Mouse (Mus musculus) hindbrain, embryonic 15.5 days (tissue): ENCODE data around the gene Selenon. TPM values are rescaled to one million over a fixed set of nuclear protein-coding genes. Genes with fewer than 3 reads are reported as not detected.

Source experiments
- ATAC-seq: fragments of 200-750 bp; cut with Nextera tagmentation; 2 replicates; pipeline ENCODE4 v1.8.0; 2017; ENCODE audit warnings: low read depth, moderate number of reproducible peaks, moderate TSS enrichment; ENCODE audit not compliant: low FRiP score
- H3K27ac ChIP-seq: fragments of 300-500 bp; sonication (generic); replicated peaks from 2 replicates; pipeline ENCODE4 v1.5.1; 2015; ENCODE audit warnings: mild to moderate bottlenecking, inconsistent platforms
- H3K27me3 ChIP-seq: fragments of 300-500 bp; sonication (generic); 2 replicates; pipeline ENCODE4 v1.6.1; 2015; ENCODE audit warnings: control low read depth, inconsistent platforms
- H3K36me3 ChIP-seq: fragments of 300-500 bp; sonication (generic); 2 replicates; pipeline ENCODE4 v1.6.1; 2015; ENCODE audit warnings: control low read depth, inconsistent platforms
- H3K4me1 ChIP-seq: fragments of 300-500 bp; sonication (generic); replicated peaks from 2 replicates; pipeline ENCODE4 v1.6.1; 2015; ENCODE audit warnings: control low read depth, inconsistent platforms
- H3K4me2 ChIP-seq: fragments of 300-500 bp; sonication (generic); 2 replicates; pipeline ENCODE4 v1.6.1; 2015; ENCODE audit warnings: moderate library complexity, mild to moderate bottlenecking, inconsistent platforms
- H3K4me3 ChIP-seq: fragments of 300-500 bp; sonication (generic); 2 replicates; pipeline ENCODE4 v1.5.1; 2015; ENCODE audit warnings: mild to moderate bottlenecking, inconsistent platforms
- H3K9ac ChIP-seq: fragments of 300-500 bp; sonication (generic); 2 replicates; pipeline ENCODE4 v1.6.1; 2015; ENCODE audit warnings: inconsistent platforms
- H3K9me3 ChIP-seq: fragments of 300-500 bp; sonication (generic); 2 replicates; pipeline ENCODE4 v1.6.1; 2016; ENCODE audit warnings: control low read depth, inconsistent platforms
- WGBS: fragments of 180-500 bp; shearing (Covaris S2); methylation state at CpG from one replicate; pipeline ENCODE4 v1.1.7; 2015; 5-methylcytosine and 5-hydroxymethylcytosine counted together
- polyA plus RNA-seq: library from polyadenylated mRNA; unstranded; fragments of >200 nt; fragmentation: Nextera tagmentation; extraction: Ambion mirVana; gene quantifications from 2 replicates; pipeline ENCODE4 v1.2.1, GENCODE M21; 2015

Selenon gene
- 31.2 and 32.0 TPM in 2 replicates for polyA plus RNA-seq

- Histone ChIP-seq H3K4me1 (peaks cover 35% of the 10 kb centered on the region), H3K27me3 (no peaks in the 10 kb centered on the region), H3K27ac (peak within 1 kb of the TSS; percentile 88), H3K9me3 (no peaks in the 10 kb centered on the region), H3K4me2 (peak within 1 kb of the TSS; percentile 71), H3K9ac (peak within 1 kb of the TSS; percentile 94), H3K4me3 (peak within 1 kb of the TSS; percentile 76), H3K36me3 (peaks cover 24% of the 10 kb centered on the region)
- peak; percentile 84 for ATAC-seq
- under 1% methylated on average over 41 of the region's 67 CpGs for WGBS
These were observed at the start of gene Selenon for GRCm38 (mm10) chr4:134551494-134552316. TSS of gene Selenon (minus strand) at chr4:134552166.

GRCm38 (mm10) chr4:134601404-134601803 is 49.4 kb upstream of the Selenon start:
- Histone ChIP-seq H3K27ac (peak overlapping the region; percentile 35; the same call in 1 of the 2 replicates), H3K9me3 (no peaks in the 10 kb centered on the region), H3K27me3 (no peaks in the 10 kb centered on the region), H3K36me3 (no peaks in the 10 kb centered on the region), H3K4me3 (no peak overlapping the region), H3K4me2 (no peak overlapping the region), H3K4me1 (peaks cover 65% of the 10 kb centered on the region), H3K9ac (no peak overlapping the region)
- ATAC-seq, result no peak
- 56% methylated on average over 8 of the region's 8 CpGs for WGBS

GRCm38 (mm10) chr4:134600777-134601176 is 48.8 kb upstream of the Selenon start:
- H3K4me2 ChIP-seq, result no peak overlapping the region
- no peak overlapping the region for H3K4me3 ChIP-seq
- peaks cover 59% of the 10 kb centered on the region for H3K4me1 ChIP-seq
- H3K9ac ChIP-seq, result no peak overlapping the region
- 79% methylated on average over 7 of the region's 7 CpGs for WGBS
- no peaks in the 10 kb centered on the region for H3K36me3 ChIP-seq
- H3K9me3 ChIP-seq, result no peaks in the 10 kb centered on the region
- no peaks in the 10 kb centered on the region for H3K27me3 ChIP-seq
- no peak for ATAC-seq
- H3K27ac ChIP-seq, result 0 out of 2 replicates have a peak overlapping the region, but pooled peaks have one; percentile 55

GRCm38 (mm10) chr4:134600060-134600459 is 48.1 kb upstream of the Selenon start:
- Histone ChIP-seq H3K9me3 (no peaks in the 10 kb centered on the region), H3K9ac (no peak overlapping the region), H3K4me1 (peaks cover 55% of the 10 kb centered on the region), H3K4me3 (no peak overlapping the region), H3K27me3 (no peaks in the 10 kb centered on the region), H3K4me2 (no peak overlapping the region), H3K36me3 (no peaks in the 10 kb centered on the region), H3K27ac (peak overlapping the region; percentile 55)
- ATAC-seq, result no peak
- 69% methylated on average over 9 of the region's 9 CpGs for WGBS

DNA sequence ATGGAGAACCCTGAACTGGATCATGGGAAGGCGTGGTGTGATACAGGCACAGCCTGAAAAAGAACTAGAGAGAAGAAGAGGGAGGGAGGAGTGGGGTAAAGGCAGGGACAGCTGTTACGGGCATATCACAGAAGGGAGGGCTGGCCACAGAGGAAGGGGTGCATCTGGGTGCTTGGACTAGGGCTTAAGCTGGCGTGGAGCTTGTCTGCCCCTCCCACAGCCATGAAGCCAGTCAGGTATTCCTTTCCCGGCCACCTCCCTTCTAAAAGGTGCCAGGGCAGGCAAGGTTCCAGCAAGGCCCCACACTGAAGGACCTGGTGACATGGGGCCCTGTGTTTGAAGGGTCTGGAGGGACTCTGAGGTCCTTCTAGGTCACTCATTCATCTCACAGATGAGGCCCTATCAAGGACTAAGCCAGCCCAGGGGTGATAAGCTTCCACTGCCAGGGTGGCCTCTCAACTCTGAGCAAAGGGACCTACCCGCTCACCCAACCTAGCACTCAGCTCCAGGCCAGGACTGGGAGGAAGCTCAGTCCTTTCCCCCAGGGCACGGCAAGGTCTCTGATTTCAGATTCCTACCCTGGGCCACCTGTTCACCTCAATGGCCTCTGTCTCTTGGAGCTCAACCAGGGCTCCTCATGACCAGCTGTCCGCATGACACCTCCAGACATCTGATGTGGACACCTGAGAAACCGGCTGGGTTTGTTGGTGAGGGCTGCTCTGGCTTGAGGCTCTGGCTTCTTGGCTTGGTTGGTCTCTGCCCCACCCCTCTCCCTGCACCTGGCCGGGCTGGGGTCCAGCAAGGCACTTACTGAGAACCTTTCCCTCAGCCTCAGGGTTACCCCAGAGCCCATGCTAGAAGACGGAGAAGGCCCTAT is 45.1 kb upstream of the Selenon start:
- no peaks in the 10 kb centered on the region for H3K9me3 ChIP-seq
- H3K9ac ChIP-seq, result no peak overlapping the region
- no peaks in the 10 kb centered on the region for H3K36me3 ChIP-seq
- H3K27ac ChIP-seq, result no peak overlapping the region
- H3K27me3 ChIP-seq, result no peaks in the 10 kb centered on the region
- peaks cover 37% of the 10 kb centered on the region for H3K4me1 ChIP-seq
- ATAC-seq, result no peak
- no peak overlapping the region for H3K4me3 ChIP-seq
- H3K4me2 ChIP-seq, result no peak overlapping the region
- WGBS, result 80% methylated on average over 10 of the region's 10 CpGs

GRCm38 (mm10) chr4:134594731-134595439 is 42.9 kb upstream of the Selenon start:
- H3K4me3 ChIP-seq, result no peak overlapping the region
- ATAC-seq, result no peak
- no peaks in the 10 kb centered on the region for H3K36me3 ChIP-seq
- H3K27ac ChIP-seq, result no peak overlapping the region
- no peak overlapping the region for H3K9ac ChIP-seq
- H3K9me3 ChIP-seq, result no peaks in the 10 kb centered on the region
- H3K27me3 ChIP-seq, result no peaks in the 10 kb centered on the region
- 91% methylated on average over 10 of the region's 10 CpGs for WGBS
- H3K4me2 ChIP-seq, result no peak overlapping the region
- H3K4me1 ChIP-seq, result peaks cover 36% of the 10 kb centered on the region

GRCm38 (mm10) chr4:134592442-134592841 is 40.5 kb upstream of the Selenon start:
- no peaks in the 10 kb centered on the region for H3K27me3 ChIP-seq
- H3K36me3 ChIP-seq, result no peaks in the 10 kb centered on the region
- H3K4me2 ChIP-seq, result no peak overlapping the region
- H3K27ac ChIP-seq, result peak overlapping the region; percentile 76; the same call in 1 of the 2 replicates
- no peaks in the 10 kb centered on the region for H3K9me3 ChIP-seq
- no peak overlapping the region for H3K9ac ChIP-seq
- H3K4me1 ChIP-seq, result peaks cover 34% of the 10 kb centered on the region
- 78% methylated on average over 4 of the region's 4 CpGs for WGBS
- H3K4me3 ChIP-seq, result no peak overlapping the region
- no peak for ATAC-seq

DNA sequence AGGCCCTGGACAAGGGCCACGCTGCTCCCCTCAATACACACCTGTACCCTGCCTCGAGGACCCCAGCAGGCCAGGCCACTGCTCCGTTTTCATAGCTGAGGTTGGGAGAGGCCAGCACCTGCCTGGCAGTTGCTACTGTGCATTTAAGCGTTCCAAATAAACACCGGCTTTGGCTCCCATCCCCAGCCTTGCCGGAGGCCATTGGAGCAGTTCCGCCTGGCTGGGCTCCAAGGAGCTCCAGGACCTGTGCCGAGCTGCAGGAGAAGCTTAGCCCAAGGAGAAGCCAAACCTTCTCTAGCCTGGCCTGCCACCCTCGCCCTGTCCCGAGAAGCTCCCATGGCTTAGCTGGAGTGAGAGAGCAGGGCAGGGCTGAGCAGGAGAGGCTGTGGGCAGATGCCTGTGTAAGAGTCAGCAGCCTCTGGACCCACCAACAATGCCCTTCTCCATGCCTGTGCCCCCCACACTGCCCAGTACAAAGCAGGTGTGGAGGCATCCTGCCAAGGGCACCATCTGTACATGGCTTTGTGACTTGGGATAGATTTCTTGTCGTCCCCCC is 39.6 kb upstream of the Selenon start:
- no peaks in the 10 kb centered on the region for H3K27me3 ChIP-seq
- H3K9me3 ChIP-seq, result no peaks in the 10 kb centered on the region
- H3K27ac ChIP-seq, result peak overlapping the region; percentile 76
- no peaks in the 10 kb centered on the region for H3K36me3 ChIP-seq
- H3K4me3 ChIP-seq, result no peak overlapping the region
- 33% methylated on average over 11 of the region's 11 CpGs for WGBS
- no peak overlapping the region for H3K9ac ChIP-seq
- H3K4me2 ChIP-seq, result no peak overlapping the region
- peak; percentile 80 for ATAC-seq
- peaks cover 34% of the 10 kb centered on the region for H3K4me1 ChIP-seq

DNA sequence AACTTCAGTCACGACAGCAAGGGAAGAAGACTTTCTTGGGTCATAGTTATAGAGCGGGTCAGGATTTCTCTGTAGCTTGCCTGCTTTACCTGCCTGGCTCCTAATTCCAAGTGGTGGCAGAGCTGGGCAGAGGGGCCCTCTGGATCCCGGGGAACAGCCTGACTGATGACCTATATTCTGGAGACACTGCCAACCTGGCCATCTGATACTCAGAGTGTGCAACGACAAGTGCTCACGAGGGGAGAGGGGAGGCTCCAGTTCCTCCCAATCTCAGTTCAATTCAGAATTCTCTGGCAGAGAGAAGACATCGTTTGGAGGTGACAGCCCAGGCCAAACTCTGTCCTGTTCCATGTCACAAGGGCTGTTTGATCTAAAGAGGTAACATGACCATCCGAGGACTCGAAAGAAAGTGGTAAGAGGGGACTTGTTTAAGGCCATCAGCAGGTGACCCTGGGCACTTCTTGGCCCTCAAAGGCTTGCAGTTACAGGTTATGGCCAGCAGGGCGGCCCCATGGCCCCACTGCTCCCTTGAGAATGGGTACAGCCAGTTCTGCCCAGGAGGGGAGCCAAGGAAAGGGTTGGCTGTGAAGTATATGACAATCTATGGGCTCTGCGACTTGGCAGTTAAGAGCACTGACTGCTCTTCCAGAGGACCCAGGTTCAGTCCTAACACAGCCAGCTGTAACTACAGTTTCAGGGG is 38.4 kb upstream of the Selenon start:
- no peak overlapping the region for H3K4me2 ChIP-seq
- peaks cover 34% of the 10 kb centered on the region for H3K4me1 ChIP-seq
- no peak for ATAC-seq
- no peak overlapping the region for H3K9ac ChIP-seq
- no peaks in the 10 kb centered on the region for H3K9me3 ChIP-seq
- no peak overlapping the region for H3K4me3 ChIP-seq
- H3K27ac ChIP-seq, result no peak overlapping the region
- no peaks in the 10 kb centered on the region for H3K36me3 ChIP-seq
- H3K27me3 ChIP-seq, result no peaks in the 10 kb centered on the region
- whole genome bisulfite sequencing, result 78% methylated on average over 10 of the region's 10 CpGs

- no peak for ATAC-seq
- H3K4me2 ChIP-seq, result no peak overlapping the region
- H3K4me3 ChIP-seq, result no peak overlapping the region
- H3K27ac ChIP-seq, result no peak overlapping the region
- no peak overlapping the region for H3K9ac ChIP-seq
- H3K27me3 ChIP-seq, result no peaks in the 10 kb centered on the region
- H3K4me1 ChIP-seq, result peaks cover 34% of the 10 kb centered on the region
- H3K36me3 ChIP-seq, result no peaks in the 10 kb centered on the region
- 63% methylated on average over 9 of the region's 9 CpGs for WGBS
- no peaks in the 10 kb centered on the region for H3K9me3 ChIP-seq
These were observed 37.8 kb upstream of the Selenon start for GRCm38 (mm10) chr4:134589786-134590185.

- no peaks in the 10 kb centered on the region for H3K9me3 ChIP-seq
- no peak overlapping the region for H3K4me3 ChIP-seq
- peaks cover 34% of the 10 kb centered on the region for H3K4me1 ChIP-seq
- no peak overlapping the region for H3K27ac ChIP-seq
- no peak overlapping the region for H3K9ac ChIP-seq
- ATAC-seq, result no peak
- no peaks in the 10 kb centered on the region for H3K27me3 ChIP-seq
- 81% methylated on average over 5 of the region's 5 CpGs for WGBS
- H3K36me3 ChIP-seq, result no peaks in the 10 kb centered on the region
- H3K4me2 ChIP-seq, result no peak overlapping the region
These were observed 37.0 kb upstream of the Selenon start for GRCm38 (mm10) chr4:134588951-134589350.
